Mouse (Mus musculus): ENCODE measurements at regions not wholly inside any gene's neighbourhood (a gene's known extent, or its start where the extent isn't known, plus 50 kb on each side); places are given as distances from the start of the nearest gene placed in this dataset.

- no peaks in the 10 kb centered on the region for H3K27me3 ChIP-seq (ENCODE audit: control insufficient read depth, insufficient read depth, low read length)
- 42% methylated on average over 12 of the region's 12 CpGs for WGBS
- no peak overlapping the region for H3K9ac ChIP-seq (ENCODE audit: low read length)
- H3K27ac ChIP-seq (ENCODE audit: low read length), result no peak overlapping the region
- H3K36me3 ChIP-seq (ENCODE audit: control insufficient read depth, insufficient read depth, low read length), result no peaks in the 10 kb centered on the region
- H3K4me1 ChIP-seq (ENCODE audit: control insufficient read depth, insufficient read depth, low read length), result peaks cover 17% of the 10 kb centered on the region; the same call in 1 of the 2 replicates
- ATAC-seq (ENCODE audit: insufficient read depth, low FRiP score), result 0 out of 2 replicates have a peak, but pooled peaks have one; percentile 18
- H3K4me3 ChIP-seq (replicated peaks; ENCODE audit: low read length), result no peak overlapping the region
- H3K9me3 ChIP-seq (replicated peaks; ENCODE audit: control insufficient read depth, low read length), result 0 out of 2 replicates have a peak, but pooled peaks cover 2% of the 10 kb centered on the region
- H3K4me2 ChIP-seq (ENCODE audit: low read depth, low read length), result no peak overlapping the region
Measured at GRCm38 (mm10) chr4:150721619-150722283, 69.8 kb upstream of the Slc45a1 start.

- H3K4me2 ChIP-seq (ENCODE audit: low read depth, low read length), result no peak overlapping the region
- H3K4me1 ChIP-seq (ENCODE audit: control insufficient read depth, insufficient read depth, low read length), result 0 out of 2 replicates have a peak, but pooled peaks cover 6% of the 10 kb centered on the region
- ATAC-seq (ENCODE audit: insufficient read depth, low FRiP score), result no peak
- H3K4me3 ChIP-seq (replicated peaks; ENCODE audit: low read length), result no peak overlapping the region
- 80% methylated on average over 7 of the region's 7 CpGs for WGBS
- no peaks in the 10 kb centered on the region for H3K9me3 ChIP-seq (replicated peaks; ENCODE audit: control insufficient read depth, low read length)
- H3K36me3 ChIP-seq (ENCODE audit: control insufficient read depth, insufficient read depth, low read length), result no peaks in the 10 kb centered on the region
- H3K27me3 ChIP-seq (ENCODE audit: control insufficient read depth, insufficient read depth, low read length), result no peaks in the 10 kb centered on the region
- H3K27ac ChIP-seq (ENCODE audit: low read length), result no peak overlapping the region
- H3K9ac ChIP-seq (ENCODE audit: low read length), result no peak overlapping the region
Measured at GRCm38 (mm10) chr4:150717866-150718265, 65.9 kb upstream of the Slc45a1 start.

- H3K9me3 ChIP-seq (replicated peaks; ENCODE audit: control insufficient read depth, low read length), result no peaks in the 10 kb centered on the region
- H3K27ac ChIP-seq (ENCODE audit: low read length), result no peak overlapping the region
- WGBS, result 79% methylated on average over 2 of the region's 2 CpGs
- H3K36me3 ChIP-seq (ENCODE audit: control insufficient read depth, insufficient read depth, low read length), result no peaks in the 10 kb centered on the region
- H3K4me2 ChIP-seq (ENCODE audit: low read depth, low read length), result no peak overlapping the region
- H3K4me3 ChIP-seq (replicated peaks; ENCODE audit: low read length), result no peak overlapping the region
- H3K9ac ChIP-seq (ENCODE audit: low read length), result no peak overlapping the region
- H3K27me3 ChIP-seq (ENCODE audit: control insufficient read depth, insufficient read depth, low read length), result no peaks in the 10 kb centered on the region
- ATAC-seq (ENCODE audit: insufficient read depth, low FRiP score), result no peak
- H3K4me1 ChIP-seq (ENCODE audit: control insufficient read depth, insufficient read depth, low read length), result 0 out of 2 replicates have a peak, but pooled peaks cover 7% of the 10 kb centered on the region
Measured at GRCm38 (mm10) chr4:150715051-150715450, 63.1 kb upstream of the Slc45a1 start.

- ATAC-seq (ENCODE audit: insufficient read depth, low FRiP score), result no peak
- WGBS, result 47% methylated on average over 5 of the region's 5 CpGs
Measured at GRCm38 (mm10) chr4:150713291-150713690, 61.3 kb upstream of the Slc45a1 start.

GRCm38 (mm10) chr4:150712856-150713255 is 60.9 kb upstream of the Slc45a1 start:
- Histone ChIP-seq H3K4me1 (ENCODE audit: control insufficient read depth, insufficient read depth, low read length) (peaks cover 18% of the 10 kb centered on the region; the same call in 1 of the 2 replicates), H3K9me3 (replicated peaks; ENCODE audit: control insufficient read depth, low read length) (no peaks in the 10 kb centered on the region), H3K4me3 (replicated peaks; ENCODE audit: low read length) (no peak overlapping the region), H3K9ac (ENCODE audit: low read length) (no peak overlapping the region), H3K27ac (ENCODE audit: low read length) (peak overlapping the region; percentile 16), H3K36me3 (ENCODE audit: control insufficient read depth, insufficient read depth, low read length) (no peaks in the 10 kb centered on the region), H3K4me2 (ENCODE audit: low read depth, low read length) (no peak overlapping the region), H3K27me3 (ENCODE audit: control insufficient read depth, insufficient read depth, low read length) (no peaks in the 10 kb centered on the region)
- 57% methylated on average over 10 of the region's 10 CpGs for WGBS
- ATAC-seq (ENCODE audit: insufficient read depth, low FRiP score), result no peak

More at GRCm38 (mm10) chr4:150713291-150713690, 61.3 kb upstream of the Slc45a1 start:
- no peak overlapping the region for H3K4me3 ChIP-seq (replicated peaks; ENCODE audit: low read length)
- H3K4me2 ChIP-seq (ENCODE audit: low read depth, low read length), result no peak overlapping the region
- peak overlapping the region; percentile 16; the same call in 1 of the 2 replicates for H3K27ac ChIP-seq (ENCODE audit: low read length)
- H3K9me3 ChIP-seq (replicated peaks; ENCODE audit: control insufficient read depth, low read length), result no peaks in the 10 kb centered on the region
- H3K4me1 ChIP-seq (ENCODE audit: control insufficient read depth, insufficient read depth, low read length), result peaks cover 14% of the 10 kb centered on the region; the same call in 1 of the 2 replicates
- no peaks in the 10 kb centered on the region for H3K36me3 ChIP-seq (ENCODE audit: control insufficient read depth, insufficient read depth, low read length)
- no peaks in the 10 kb centered on the region for H3K27me3 ChIP-seq (ENCODE audit: control insufficient read depth, insufficient read depth, low read length)
- H3K9ac ChIP-seq (ENCODE audit: low read length), result no peak overlapping the region

- H3K4me3 ChIP-seq (replicated peaks; ENCODE audit: low read length), result no peak overlapping the region
- H3K36me3 ChIP-seq (ENCODE audit: control insufficient read depth, insufficient read depth, low read length), result no peaks in the 10 kb centered on the region
- no peaks in the 10 kb centered on the region for H3K9me3 ChIP-seq (replicated peaks; ENCODE audit: control insufficient read depth, low read length)
- no peaks in the 10 kb centered on the region for H3K27me3 ChIP-seq (ENCODE audit: control insufficient read depth, insufficient read depth, low read length)
- 75% methylated on average over 6 of the region's 6 CpGs for WGBS
- H3K9ac ChIP-seq (ENCODE audit: low read length), result no peak overlapping the region
- H3K4me1 ChIP-seq (ENCODE audit: control insufficient read depth, insufficient read depth, low read length), result peaks cover 26% of the 10 kb centered on the region
- ATAC-seq (ENCODE audit: insufficient read depth, low FRiP score), result peak; percentile 42; the same call in 1 of the 2 replicates
- H3K4me2 ChIP-seq (ENCODE audit: low read depth, low read length), result no peak overlapping the region
- H3K27ac ChIP-seq (ENCODE audit: low read length), result peak overlapping the region; percentile 76
Measured at GRCm38 (mm10) chr4:150711646-150712045, 59.7 kb upstream of the Slc45a1 start.

GRCm38 (mm10) chr4:150709391-150710130 is 57.6 kb upstream of the Slc45a1 start:
- no peak overlapping the region for H3K4me2 ChIP-seq (ENCODE audit: low read depth, low read length)
- no peaks in the 10 kb centered on the region for H3K27me3 ChIP-seq (ENCODE audit: control insufficient read depth, insufficient read depth, low read length)
- H3K4me1 ChIP-seq (ENCODE audit: control insufficient read depth, insufficient read depth, low read length), result peaks cover 30% of the 10 kb centered on the region
- 36% methylated on average over 11 of the region's 11 CpGs for WGBS
- H3K4me3 ChIP-seq (replicated peaks; ENCODE audit: low read length), result no peak overlapping the region
- ATAC-seq (ENCODE audit: insufficient read depth, low FRiP score), result peak; percentile 20; the same call in 1 of the 2 replicates
- H3K9ac ChIP-seq (ENCODE audit: low read length), result no peak overlapping the region
- peak overlapping the region; percentile 75 for H3K27ac ChIP-seq (ENCODE audit: low read length)
- H3K9me3 ChIP-seq (replicated peaks; ENCODE audit: control insufficient read depth, low read length), result no peaks in the 10 kb centered on the region
- H3K36me3 ChIP-seq (ENCODE audit: control insufficient read depth, insufficient read depth, low read length), result no peaks in the 10 kb centered on the region

- Histone ChIP-seq H3K4me3 (replicated peaks; ENCODE audit: low read length) (no peak overlapping the region), H3K4me1 (ENCODE audit: control insufficient read depth, insufficient read depth, low read length) (peaks cover 28% of the 10 kb centered on the region), H3K36me3 (ENCODE audit: control insufficient read depth, insufficient read depth, low read length) (no peaks in the 10 kb centered on the region), H3K27me3 (ENCODE audit: control insufficient read depth, insufficient read depth, low read length) (no peaks in the 10 kb centered on the region), H3K27ac (ENCODE audit: low read length) (no peak overlapping the region), H3K9ac (ENCODE audit: low read length) (no peak overlapping the region), H3K9me3 (replicated peaks; ENCODE audit: control insufficient read depth, low read length) (no peaks in the 10 kb centered on the region), H3K4me2 (ENCODE audit: low read depth, low read length) (no peak overlapping the region)
- WGBS, result 67% methylated on average over 4 of the region's 4 CpGs
- no peak for ATAC-seq (ENCODE audit: insufficient read depth, low FRiP score)
Measured at GRCm38 (mm10) chr4:150708572-150708984, 56.6 kb upstream of the Slc45a1 start.

Data from stomach, embryonic 16.5 days (tissue).